Mouse (Mus musculus) megakaryocyte, embryonic 14.5 days (primary cell): ENCODE results near the gene Ctsl.

Experiments used
- FLI1 ChIP-seq: IDR thresholded peaks from 2 replicates; pipeline ENCODE4 v1.6.1; 2012; ENCODE audit warnings: low read length, inconsistent platforms, mixed read lengths
- GATA1 ChIP-seq: IDR thresholded peaks from 3 replicates; pipeline ENCODE4 v1.6.1; 2012; ENCODE audit warnings: mixed read lengths, low read length, inconsistent platforms, borderline replicate concordance

DNA sequence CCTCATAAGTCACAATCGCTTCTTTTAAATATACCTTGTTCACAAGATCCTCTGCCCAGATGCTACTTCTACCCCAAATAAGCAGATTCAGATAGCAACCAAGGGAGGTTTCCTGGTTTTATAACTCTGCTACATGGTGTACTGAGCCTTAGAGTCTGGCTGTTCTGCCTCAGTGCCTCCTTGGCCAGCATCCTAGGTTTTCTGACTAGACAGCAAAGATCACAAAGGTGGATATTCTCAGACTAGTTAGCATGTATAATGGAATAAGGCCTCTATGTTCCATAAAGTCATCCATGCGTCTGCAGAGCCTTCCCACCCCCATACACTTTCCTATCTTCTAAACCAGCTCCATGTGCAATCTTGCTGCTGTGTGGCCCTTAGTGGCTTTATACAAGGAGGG is 9.6 kb upstream of the Ctsl start:
- no peak for TF ChIP-seq GATA1
- TF ChIP-seq FLI1 = no peak
